Mouse (Mus musculus) brain, embryonic 14.5 days (tissue): Measurements from ENCODE around the gene Srrm1.
A peak's percentile ranks its signal among the peaks of the same experiment; 100 is the strongest.

Experiments used
- CTCF ChIP-seq: fragments of 200-500 bp; IDR thresholded peaks from 2 replicates; pipeline ENCODE4 v1.5.1; 2012; ENCODE audit warnings: inconsistent platforms, mild to moderate bottlenecking, moderate library complexity, borderline replicate concordance; ENCODE audit not compliant: insufficient read depth, insufficient read length; ENCODE audit errors: extremely low read depth
- POLR2A ChIP-seq: fragments of 200-500 bp; IDR thresholded peaks from 2 replicates; pipeline ENCODE4 v1.6.1; 2012; ENCODE audit warnings: mild to moderate bottlenecking, inconsistent platforms, borderline replicate concordance; ENCODE audit not compliant: poor library complexity, insufficient read depth, insufficient read length, severe bottlenecking; ENCODE audit errors: extremely low read depth

DNA sequence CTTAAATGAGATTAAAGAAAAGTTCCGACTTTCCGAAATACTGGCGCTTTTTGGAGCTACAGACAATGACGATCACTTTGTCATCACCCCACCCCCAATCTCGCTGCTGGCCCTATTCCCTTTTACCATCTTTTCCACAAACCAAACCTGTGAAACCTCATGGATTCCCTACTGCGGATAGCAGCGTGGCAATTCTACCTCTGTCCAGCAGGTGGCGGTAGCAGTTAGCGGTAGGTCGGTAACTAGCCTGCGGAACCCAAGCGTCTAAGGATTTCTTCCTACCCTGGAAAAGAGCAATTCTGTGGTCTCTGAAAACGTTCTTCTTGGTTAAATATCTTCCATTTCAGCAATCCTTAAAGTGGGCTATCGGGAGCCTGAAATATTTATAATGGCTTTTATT is 29.2 kb upstream of the Srrm1 start:
- TF ChIP-seq CTCF (peak; percentile 96), POLR2A (no peak)
